Mouse (Mus musculus): Measurements from ENCODE around the gene 1700066M21Rik.

DNA sequence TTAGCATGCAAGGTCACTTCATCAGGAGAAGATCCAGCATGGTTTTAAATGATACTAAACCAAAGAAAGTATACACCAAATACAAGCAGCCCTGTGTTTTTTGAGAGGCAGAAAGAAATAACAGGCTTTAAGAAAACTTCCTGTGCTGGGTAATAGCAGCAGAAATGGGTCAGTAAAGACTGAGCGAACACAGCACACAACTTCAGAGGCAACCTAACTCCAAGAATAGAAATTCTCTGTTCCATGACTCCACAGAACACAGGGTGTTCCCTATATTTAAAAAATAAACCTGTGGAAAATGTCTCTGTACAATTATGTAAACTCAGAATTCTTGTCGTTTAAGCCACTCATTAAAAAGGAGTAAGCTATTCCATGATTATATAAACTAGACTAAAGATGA lies 23.5 kb downstream of the 1700066M21Rik start:
- TF ChIP-seq CTCF (IDR thresholded peaks at IDR 0.05; ENCODE audit: insufficient read depth, low read depth, low read length), result no peak
- no peak for TF ChIP-seq POLR2A (IDR thresholded peaks at IDR 0.05; ENCODE audit: insufficient read depth, low read depth, low read length)

All from olfactory bulb, adult 2 months (tissue).